8 mouse cellular contexts compared by ENCODE assay signal in the genomic region with DNA sequence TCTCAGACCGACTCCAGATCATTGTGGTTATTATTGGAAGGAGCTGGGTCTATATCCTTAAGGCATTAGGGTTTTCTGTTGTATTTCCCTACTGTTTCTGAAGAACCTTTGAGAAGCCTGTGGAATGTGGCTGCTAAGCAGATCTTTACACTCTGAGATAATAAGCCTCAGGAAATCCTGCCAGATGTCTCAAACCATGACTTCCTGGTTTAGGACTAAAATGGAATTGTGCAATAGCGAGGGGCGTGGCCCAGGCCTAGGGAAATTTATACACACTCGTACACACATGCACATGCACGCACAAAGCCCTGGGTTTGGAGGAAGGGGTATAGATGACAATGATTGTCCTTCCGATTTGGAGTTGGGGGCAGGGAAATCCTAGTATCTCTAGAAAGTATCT. TPM values are rescaled to one million over a fixed set of nuclear protein-coding genes. Genes with fewer than 3 reads are reported as not detected.
DNase-seq lines count a peak whose midpoint lies in the region; ATAC-seq and TF ChIP-seq lines count a peak whose summit lies in the region.

No protein-coding gene starts in this region.

- H3K9ac ChIP-seq in heart, postnatal 0 days (replicated peaks; ENCODE audit: low read depth, low read length) = no peak overlapping the region
- H3K9ac ChIP-seq in liver, embryonic 12.5 days = no peak overlapping the region
- H3K9ac ChIP-seq in stomach, embryonic 15.5 days = no peak overlapping the region

- no peak for TF ChIP-seq CTCF in left cerebral cortex, adult 2 months (IDR thresholded peaks at IDR 0.05)
- TF ChIP-seq CTCF in heart, postnatal 0 days (IDR thresholded peaks at IDR 0.05; ENCODE audit: low read depth) = no peak

- intact Hi-C loops in left cerebral cortex, postnatal 14 days (cut with DNase I) = no loop called here
- intact Hi-C loops in left cerebral cortex, adult 2 months (cut with DNase I) = no loop called here

- no peaks in the 10 kb centered on the region for H3K27me3 ChIP-seq in heart, postnatal 0 days (ENCODE audit: control insufficient read depth, insufficient read depth, low read length)
- H3K27me3 ChIP-seq in liver, embryonic 12.5 days (replicated peaks) = no peaks in the 10 kb centered on the region
- H3K27me3 ChIP-seq in stomach, embryonic 15.5 days (replicated peaks) = no peaks in the 10 kb centered on the region

- no peak; the same call in 1 of the 2 replicates for TF ChIP-seq EP300 in heart, postnatal 0 days (IDR thresholded peaks at IDR 0.05; ENCODE audit: low read depth)

- DNase-seq in left cerebral cortex, postnatal 14 days (ENCODE audit: low spot score in 2 of 2) = peak; percentile 22 to 59
- DNase-seq in left cerebral cortex, adult 2 months (ENCODE audit: extremely low spot score in 1 of 2, low spot score in 2 of 2) = no peak
- peak; percentile 24 for DNase-seq in c-Kit-positive CD71-positive TER-119-negative erythroid progenitor cells, embryonic 14.5 days (ENCODE audit: low read depth)
- DNase-seq in heart, postnatal 0 days (ENCODE audit: low spot score) = peak; percentile 76
- no peak for DNase-seq in right cerebral cortex, postnatal 25 days
- no peak for DNase-seq in cerebellum, postnatal 25 days

- H3K4me3 ChIP-seq in left cerebral cortex, adult 2 months = no peak overlapping the region
- H3K4me3 ChIP-seq in heart, postnatal 0 days (ENCODE audit: low read depth, low read length) = no peak overlapping the region
- H3K4me3 ChIP-seq in liver, embryonic 12.5 days = no peak overlapping the region
- no peak overlapping the region for H3K4me3 ChIP-seq in stomach, embryonic 15.5 days (replicated peaks)

- H3K9me3 ChIP-seq in heart, postnatal 0 days (replicated peaks; ENCODE audit: control insufficient read depth, low read length) = no peaks in the 10 kb centered on the region
- H3K9me3 ChIP-seq in liver, embryonic 12.5 days (replicated peaks) = no peaks in the 10 kb centered on the region
- H3K9me3 ChIP-seq in stomach, embryonic 15.5 days = no peaks in the 10 kb centered on the region

- H3K36me3 ChIP-seq in heart, postnatal 0 days (replicated peaks; ENCODE audit: control insufficient read depth, insufficient read depth, low read length) = peaks cover 23% of the 10 kb centered on the region
- H3K36me3 ChIP-seq in liver, embryonic 12.5 days = 0 out of 2 replicates have a peak, but pooled peaks cover 7% of the 10 kb centered on the region
- no peaks in the 10 kb centered on the region for H3K36me3 ChIP-seq in stomach, embryonic 15.5 days

- no peak overlapping the region for H3K4me2 ChIP-seq in heart, postnatal 0 days (ENCODE audit: low read depth, low read length)
- no peak overlapping the region for H3K4me2 ChIP-seq in liver, embryonic 12.5 days
- no peak overlapping the region for H3K4me2 ChIP-seq in stomach, embryonic 15.5 days

- 67% methylated on average over 6 of the region's 6 CpGs for WGBS in heart, postnatal 0 days
- 23% methylated on average over 6 of the region's 6 CpGs for WGBS in liver, embryonic 12.5 days (ENCODE audit: insufficient replicate concordance)
- WGBS in stomach, embryonic 15.5 days = 79% methylated on average over 6 of the region's 6 CpGs

- H3K27ac ChIP-seq in left cerebral cortex, adult 2 months = no peak overlapping the region
- H3K27ac ChIP-seq in heart, postnatal 0 days (ENCODE audit: low read depth) = peak overlapping the region; percentile 56
- peak overlapping the region; percentile 45; the same call in 1 of the 2 replicates for H3K27ac ChIP-seq in liver, embryonic 12.5 days
- peak overlapping the region; percentile 19; the same call in 1 of the 2 replicates for H3K27ac ChIP-seq in stomach, embryonic 15.5 days

- no peaks in the 10 kb centered on the region for H3K4me1 ChIP-seq in heart, postnatal 0 days (ENCODE audit: control insufficient read depth, insufficient read depth)
- H3K4me1 ChIP-seq in liver, embryonic 12.5 days = peaks cover 33% of the 10 kb centered on the region
- H3K4me1 ChIP-seq in stomach, embryonic 15.5 days = no peaks in the 10 kb centered on the region

- ATAC-seq in heart, postnatal 0 days (ENCODE audit: insufficient read depth, low read depth) = peak; percentile 41
- peak; percentile 32; the same call in 1 of the 2 replicates for ATAC-seq in liver, embryonic 12.5 days
- no peak for ATAC-seq in stomach, embryonic 15.5 days (ENCODE audit: insufficient read depth, low FRiP score, low read depth)

RNA-seq across cellular contexts. Expression of a gene that starts 52.3 kb away (rescaled TPM):
- total RNA-seq in left cerebral cortex, postnatal 14 days (2021) = 10 to 100 TPM; 31.3 to 32.4 TPM
- total RNA-seq in left cerebral cortex, adult 2 months (2021) = 10 to 100 TPM; 48.9 to 57.9 TPM
- total RNA-seq in heart, postnatal 0 days (2014; rRNA removed; ENCODE audit: low replicate concordance) = 45.8 and 46.2 TPM in 2 replicates
- 30.1 and 31.1 TPM in 2 replicates for polyA plus RNA-seq in heart, postnatal 0 days (2015; fragmentation: Nextera tagmentation; extraction: Ambion mirVana)
- polyA plus RNA-seq in liver, embryonic 12.5 days (2016; fragmentation: Nextera tagmentation; extraction: Ambion mirVana) = not detected in 2 replicates
- polyA plus RNA-seq in stomach, embryonic 15.5 days (2015; fragmentation: Nextera tagmentation; extraction: Ambion mirVana) = 0.17 and 0.18 TPM in 2 replicates

Comparison
In these comparisons a context has a peak if more than half of its experiments do, and no peak if none do; other contexts are left out.
1. DNase-seq: peak in left cerebral cortex, postnatal 14 days (2 of 2), c-Kit-positive CD71-positive TER-119-negative erythroid progenitor cells, embryonic 14.5 days (single experiment) and heart, postnatal 0 days (single experiment); none in left cerebral cortex, adult 2 months (0 of 2), right cerebral cortex, postnatal 25 days (single experiment) and cerebellum, postnatal 25 days (0 of 2).